20 mouse cellular contexts compared by ENCODE assay signal in genomic region chr9:28536637-28537036, GRCm38 (mm10).
DNase-seq lines count a peak whose midpoint lies in the region; ATAC-seq and TF ChIP-seq lines count a peak whose summit lies in the region.
"Had no signal": no experiment of that assay in that cellular context is flagged by ENCODE, and none has a peak within 500 bp of the region (broad histone marks: within the 10 kb centered on the region; RNA-seq: fewer than 3 reads in every experiment).

No protein-coding gene starts in this region.

- WGBS in heart, postnatal 0 days = 41% methylated on average over 4 of the region's 4 CpGs
- WGBS in heart, embryonic 11.5 days (ENCODE audit: insufficient replicate concordance) = 51% methylated on average over 4 of the region's 4 CpGs
- WGBS in kidney, embryonic 16.5 days = 47% methylated on average over 4 of the region's 4 CpGs

- no peak overlapping the region for H3K4me2 ChIP-seq in heart, postnatal 0 days (ENCODE audit: low read depth, low read length)
- H3K4me2 ChIP-seq in heart, embryonic 11.5 days = no peak overlapping the region
- no peak overlapping the region for H3K4me2 ChIP-seq in kidney, embryonic 16.5 days (replicated peaks; ENCODE audit: low read depth, low read length)
- H3K4me2 ChIP-seq: embryonic facial prominence, embryonic 15.5 days; forebrain, embryonic 15.5 days; heart, embryonic 13.5 days; hindbrain, embryonic 15.5 days had no signal

- H3K9me3 ChIP-seq in heart, postnatal 0 days (replicated peaks; ENCODE audit: control insufficient read depth, low read length) = no peaks in the 10 kb centered on the region
- no peaks in the 10 kb centered on the region for H3K9me3 ChIP-seq in heart, embryonic 11.5 days (replicated peaks; ENCODE audit: control insufficient read depth, low read length)
- no peaks in the 10 kb centered on the region for H3K9me3 ChIP-seq in kidney, embryonic 16.5 days (ENCODE audit: low read length)
- H3K9me3 ChIP-seq: embryonic facial prominence, embryonic 15.5 days; forebrain, embryonic 15.5 days; heart, embryonic 13.5 days; hindbrain, embryonic 15.5 days had no signal

- DNase-seq in heart, adult 11 months = peak; percentile 87
- DNase-seq in heart, adult 8-10 months (ENCODE audit: low spot score) = no peak
- DNase-seq in heart, postnatal 0 days (ENCODE audit: low spot score) = peak; percentile 10
- peak; percentile 6 for DNase-seq in kidney, postnatal 14 days
- peak; percentile 20 for DNase-seq in gonadal fat pad, adult 2 months (ENCODE audit: low read depth)
- DNase-seq in lung, postnatal 25 days (ENCODE audit: low spot score) = no peak
- DNase-seq: adrenal gland, postnatal 14 days; cerebellum, adult 18-20 months; cerebellum, adult 9-11 months; cerebellum, postnatal 36 days; gastrocnemius, postnatal 36 days; kidney, adult 2 months had no signal

- H3K9ac ChIP-seq in heart, postnatal 0 days (replicated peaks; ENCODE audit: low read depth, low read length) = no peak overlapping the region
- H3K9ac ChIP-seq in heart, embryonic 11.5 days (ENCODE audit: low read depth, low read length) = no peak overlapping the region
- no peak overlapping the region for H3K9ac ChIP-seq in kidney, embryonic 16.5 days (replicated peaks; ENCODE audit: low read length)
- H3K9ac ChIP-seq: embryonic facial prominence, embryonic 15.5 days; forebrain, embryonic 15.5 days; heart, embryonic 13.5 days; hindbrain, embryonic 15.5 days had no signal

- H3K4me3 ChIP-seq in heart, postnatal 0 days (ENCODE audit: low read depth, low read length) = no peak overlapping the region
- no peak overlapping the region for H3K4me3 ChIP-seq in heart, embryonic 11.5 days (ENCODE audit: low read depth, low read length)
- no peak overlapping the region for H3K4me3 ChIP-seq in kidney, embryonic 16.5 days (ENCODE audit: low read length)
- H3K4me3 ChIP-seq: embryonic facial prominence, embryonic 15.5 days; erythroblast, embryonic 14.5 days; forebrain, embryonic 15.5 days; heart, embryonic 13.5 days; hindbrain, embryonic 15.5 days had no signal

- ATAC-seq in heart, postnatal 0 days (ENCODE audit: insufficient read depth, low read depth) = no peak
- ATAC-seq in heart, embryonic 11.5 days (replicated peaks; ENCODE audit: insufficient number of reproducible peaks, low FRiP score, low TSS enrichment) = no peak
- no peak for ATAC-seq in kidney, embryonic 16.5 days (ENCODE audit: low FRiP score, low TSS enrichment)
- ATAC-seq: forebrain, embryonic 15.5 days; intestine, embryonic 16.5 days had no signal

- H3K4me1 ChIP-seq in heart, postnatal 0 days (ENCODE audit: control insufficient read depth, insufficient read depth) = no peaks in the 10 kb centered on the region
- H3K4me1 ChIP-seq in heart, embryonic 11.5 days (ENCODE audit: control insufficient read depth, insufficient read depth, low read length) = no peaks in the 10 kb centered on the region
- no peaks in the 10 kb centered on the region for H3K4me1 ChIP-seq in kidney, embryonic 16.5 days (ENCODE audit: insufficient read depth, low read length)
- H3K4me1 ChIP-seq: embryonic facial prominence, embryonic 15.5 days; forebrain, embryonic 15.5 days had no signal

- H3K36me3 ChIP-seq in heart, postnatal 0 days (replicated peaks; ENCODE audit: control insufficient read depth, insufficient read depth, low read length) = no peaks in the 10 kb centered on the region
- H3K36me3 ChIP-seq in heart, embryonic 11.5 days (ENCODE audit: control insufficient read depth, insufficient read depth, low read length) = no peaks in the 10 kb centered on the region
- no peaks in the 10 kb centered on the region for H3K36me3 ChIP-seq in kidney, embryonic 16.5 days (ENCODE audit: insufficient read depth, low read length)
- H3K36me3 ChIP-seq: embryonic facial prominence, embryonic 15.5 days; forebrain, embryonic 15.5 days; heart, embryonic 13.5 days; hindbrain, embryonic 15.5 days had no signal

- no peaks in the 10 kb centered on the region for H3K27me3 ChIP-seq in heart, postnatal 0 days (ENCODE audit: control insufficient read depth, insufficient read depth, low read length)
- no peaks in the 10 kb centered on the region for H3K27me3 ChIP-seq in heart, embryonic 11.5 days (ENCODE audit: control insufficient read depth, insufficient read depth, low read length)
- no peaks in the 10 kb centered on the region for H3K27me3 ChIP-seq in kidney, embryonic 16.5 days (ENCODE audit: insufficient read depth, low read length)
- H3K27me3 ChIP-seq: embryonic facial prominence, embryonic 15.5 days; forebrain, embryonic 15.5 days; heart, embryonic 13.5 days; hindbrain, embryonic 15.5 days had no signal

- TF ChIP-seq CTCF in heart, postnatal 0 days (IDR thresholded peaks at IDR 0.05; ENCODE audit: low read depth) = no peak

- no peak for TF ChIP-seq EP300 in heart, postnatal 0 days (IDR thresholded peaks at IDR 0.05; ENCODE audit: low read depth)

- no peak overlapping the region for H3K27ac ChIP-seq in heart, postnatal 0 days (ENCODE audit: low read depth)
- H3K27ac ChIP-seq in heart, embryonic 11.5 days (ENCODE audit: low read depth, low read length) = no peak overlapping the region
- no peak overlapping the region for H3K27ac ChIP-seq in kidney, embryonic 16.5 days (ENCODE audit: low read length)
- H3K27ac ChIP-seq: embryonic facial prominence, embryonic 15.5 days; forebrain, embryonic 15.5 days; heart, embryonic 13.5 days; hindbrain, embryonic 15.5 days had no signal

Comparison
In these comparisons a context has a peak if more than half of its experiments do, and no peak if none do; other contexts are left out.
1. DNase-seq: peak in heart, adult 11 months (single experiment), heart, postnatal 0 days (single experiment), kidney, postnatal 14 days (single experiment) and gonadal fat pad, adult 2 months (single experiment); none in heart, adult 8-10 months (single experiment) and lung, postnatal 25 days (single experiment).